Mouse (Mus musculus) ovary, postnatal 10 days (tissue): ENCODE results near the gene Rassf3.

ENCODE experiments used
- DNase-seq: peaks from one replicate; pipeline ENCODE4 v3.0.0; 2022; ENCODE audit warnings: low spot score

Rassf3 gene

GRCm38 (mm10) chr10:121364801-121365564, 111.2 kb downstream of the Rassf3 start, which contains the start of gene Gns:
Gene Gns, plus strand, starts transcription at chr10:121365090.
- DNase-seq = peak; percentile 72

- DNase-seq = no peak
These were observed 111.8 kb downstream of the Rassf3 start for GRCm38 (mm10) chr10:121364306-121364705.

- DNase-seq = no peak
These were observed 112.9 kb downstream of the Rassf3 start for GRCm38 (mm10) chr10:121363201-121363600.

- no peak for DNase-seq
These were observed 115.8 kb downstream of the Rassf3 start for GRCm38 (mm10) chr10:121360358-121360757.
